Mouse (Mus musculus) ES-E14 (cell line): ENCODE data around the gene Hand2. TPM values are rescaled to one million over a fixed set of nuclear protein-coding genes. Genes with fewer than 3 reads are reported as not detected.
A peak's percentile ranks its signal among the peaks of the same experiment; 100 is the strongest.

Experiments
- DNase-seq: peaks from one replicate; pipeline ENCODE4 v3.0.0-alpha.2; 2013; ENCODE audit warnings: low read depth, low spot score
- H3K27ac ChIP-seq: 2 replicates; pipeline ENCODE4 v1.5.1; 2012; ENCODE audit warnings: low read depth, mild to moderate bottlenecking, low read length, moderate library complexity, mixed read lengths; ENCODE audit not compliant: poor library complexity, insufficient read depth, severe bottlenecking
- H3K36me3 ChIP-seq: 2 replicates; pipeline ENCODE4 v1.6.1; 2012; ENCODE audit warnings: mild to moderate bottlenecking, low read length, moderate library complexity, mixed read lengths; ENCODE audit not compliant: control insufficient read depth, poor library complexity, insufficient read depth, severe bottlenecking
- H3K4me1 ChIP-seq, 2 experiments: fragments of 150-350 bp in 1 of 2; sonication (generic) in 1 of 2; 2 replicates each; pipeline ENCODE4 v1.6.1; 2012; ENCODE audit warnings: low read length in 2 of 2, mild to moderate bottlenecking in 1 of 2, mixed read lengths in 1 of 2; ENCODE audit not compliant: control insufficient read depth in 2 of 2, insufficient read depth in 2 of 2, poor library complexity in 1 of 2
- H3K4me3 ChIP-seq, 2 experiments: fragments of 150-350 bp in 1 of 2; sonication (generic) in 1 of 2; 2 replicates each; pipeline ENCODE4 v1.5.1; 2012; ENCODE audit warnings: low read length in 2 of 2, low read depth in 1 of 2, mild to moderate bottlenecking in 1 of 2, mixed read lengths in 1 of 2; ENCODE audit not compliant: insufficient read depth in 1 of 2, poor library complexity in 1 of 2, severe bottlenecking in 1 of 2
- H3K9ac ChIP-seq: 2 replicates; pipeline ENCODE4 v1.6.1; 2012; ENCODE audit warnings: low read depth, mild to moderate bottlenecking, low read length, mixed read lengths; ENCODE audit not compliant: poor library complexity, insufficient read depth, severe bottlenecking
- H3K9me3 ChIP-seq: fragments of 150-350 bp; sonication (generic); 2 replicates; pipeline ENCODE4 v1.6.1; 2012; ENCODE audit warnings: low read depth, mild to moderate bottlenecking, low read length; ENCODE audit not compliant: control insufficient read depth, insufficient read depth
- CHD2 ChIP-seq: IDR thresholded peaks from 2 replicates; pipeline ENCODE4 v1.6.1; 2014; ENCODE audit warnings: mild to moderate bottlenecking, low read depth, low read length, inconsistent platforms
- HCFC1 ChIP-seq: IDR thresholded peaks from 2 replicates; pipeline ENCODE4 v1.6.1; 2012; ENCODE audit warnings: low read length, inconsistent platforms, borderline replicate concordance; ENCODE audit not compliant: insufficient read depth
- MAFK ChIP-seq: IDR thresholded peaks from 2 replicates; pipeline ENCODE4 v1.6.1; 2014; ENCODE audit warnings: mild to moderate bottlenecking, low read depth, low read length, inconsistent platforms; ENCODE audit not compliant: insufficient read depth
- ZC3H11A ChIP-seq: IDR thresholded peaks from 2 replicates; pipeline ENCODE4 v1.6.1; 2012; ENCODE audit warnings: low read depth, mild to moderate bottlenecking, inconsistent platforms, low read length, borderline replicate concordance
- ZNF384 ChIP-seq: IDR thresholded peaks from 2 replicates; pipeline ENCODE4 v1.6.1; 2012; ENCODE audit warnings: low read depth, low read length, inconsistent platforms
- in situ Hi-C, 2 experiments: fragments of 600-800 bp; cut with MboI; formaldehyde crosslinking; loops; one replicate each; pipeline ENCODE4 v1.15.1; 2025; ENCODE audit warnings: low sequenced_read_pairs in 2 of 2, inconsistent platforms in 1 of 2; ENCODE audit not compliant: unreplicated experiment in 2 of 2
- total RNA-seq: library from RNA; depleted of rRNA; stranded (reverse); fragments of 300-350 nt; gene quantifications from 2 replicates; pipeline ENCODE4 v1.2.3, GENCODE M21; 2012

Gene Hand2
- total RNA-seq, 1 experiment: 0.18 TPM

DNA sequence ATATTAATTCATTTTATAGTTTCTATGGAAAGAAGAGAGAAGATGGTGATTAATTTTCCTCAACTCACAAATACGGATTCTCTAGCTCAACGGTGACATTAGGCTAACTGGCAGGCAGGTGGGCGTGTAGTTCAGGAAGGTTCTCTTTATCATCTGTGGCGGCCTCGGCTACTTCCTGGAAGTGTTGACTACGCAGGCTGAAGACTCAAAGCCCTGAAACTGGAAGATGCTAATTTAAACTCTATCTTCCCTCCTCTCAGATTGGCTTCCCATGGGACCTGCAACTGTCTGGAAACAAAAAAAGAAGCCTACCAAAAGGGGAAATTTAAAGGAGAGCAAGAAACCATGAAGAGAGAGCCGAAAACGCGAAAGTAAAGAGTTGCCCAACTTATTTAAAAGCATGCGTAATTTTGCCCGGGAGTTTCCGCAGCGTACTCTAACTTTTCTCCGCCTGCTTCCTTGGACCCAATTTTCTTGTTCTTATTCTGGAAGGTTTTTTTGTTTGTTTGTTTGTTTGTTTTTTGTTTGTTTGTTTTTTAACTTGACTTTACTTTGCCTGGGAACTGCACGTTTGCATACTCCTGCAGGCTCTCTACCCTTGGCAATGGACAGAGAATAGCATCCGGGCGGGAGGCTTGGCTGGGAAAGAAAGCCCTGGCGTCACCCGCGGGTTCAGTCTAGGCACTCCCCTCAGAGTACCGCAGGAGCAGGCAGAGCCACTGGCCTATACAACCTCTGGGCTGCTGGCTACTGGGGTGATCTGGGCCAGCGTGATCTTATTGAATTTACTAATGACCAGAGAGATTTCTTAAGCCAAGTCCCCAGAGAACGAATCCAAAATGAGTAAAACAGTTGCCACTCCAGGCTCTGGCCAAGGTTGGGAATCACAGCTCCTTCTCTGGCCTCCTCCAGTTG lies 24.4 kb downstream of the Hand2 start:
- Histone ChIP-seq H3K27ac (no peak overlapping the region), H3K4me1 (no peaks in the 10 kb centered on the region; a peak in 1 of 4 replicates), H3K4me3 (no peak overlapping the region), H3K9ac (no peak overlapping the region), H3K36me3 (no peaks in the 10 kb centered on the region), H3K9me3 (no peaks in the 10 kb centered on the region)
- peak; percentile 31 for DNase-seq
- TF ChIP-seq CHD2: no peak
- no peak for TF ChIP-seq MAFK
- TF ChIP-seq HCFC1: no peak
- TF ChIP-seq ZNF384: no peak
- in situ Hi-C loops: no loop called here

DNA sequence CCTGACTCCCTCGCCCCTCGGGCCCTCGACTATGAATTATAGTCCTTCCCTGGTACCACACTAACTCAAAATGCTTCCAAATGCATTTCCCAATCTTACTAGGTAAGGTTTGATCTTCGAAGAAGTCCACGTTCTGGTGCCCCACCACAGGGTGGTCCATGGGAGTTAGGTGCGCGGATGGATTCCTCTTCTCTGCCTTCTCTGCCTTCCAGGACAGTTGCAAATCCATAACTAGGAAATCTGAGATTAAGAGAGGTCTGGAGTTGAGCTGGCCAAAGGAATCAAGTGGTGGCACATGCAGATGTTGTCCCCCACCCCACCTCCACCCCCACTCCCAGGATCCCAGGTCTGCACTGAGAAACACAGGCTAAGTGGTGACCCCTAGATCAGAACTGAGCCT lies 25.6 kb downstream of the Hand2 start:
- TF ChIP-seq CHD2 (no peak), HCFC1 (no peak), MAFK (no peak), ZNF384 (no peak), ZC3H11A (no peak)
- DNase-seq: no peak
- H3K27ac ChIP-seq: no peak overlapping the region
- H3K4me3 ChIP-seq: no peak overlapping the region
- H3K36me3 ChIP-seq: no peaks in the 10 kb centered on the region
- H3K4me1 ChIP-seq: no peaks in the 10 kb centered on the region; a peak in 1 of 4 replicates
- no peak overlapping the region for H3K9ac ChIP-seq
- no peaks in the 10 kb centered on the region for H3K9me3 ChIP-seq
- in situ Hi-C loops: no loop called here

DNA sequence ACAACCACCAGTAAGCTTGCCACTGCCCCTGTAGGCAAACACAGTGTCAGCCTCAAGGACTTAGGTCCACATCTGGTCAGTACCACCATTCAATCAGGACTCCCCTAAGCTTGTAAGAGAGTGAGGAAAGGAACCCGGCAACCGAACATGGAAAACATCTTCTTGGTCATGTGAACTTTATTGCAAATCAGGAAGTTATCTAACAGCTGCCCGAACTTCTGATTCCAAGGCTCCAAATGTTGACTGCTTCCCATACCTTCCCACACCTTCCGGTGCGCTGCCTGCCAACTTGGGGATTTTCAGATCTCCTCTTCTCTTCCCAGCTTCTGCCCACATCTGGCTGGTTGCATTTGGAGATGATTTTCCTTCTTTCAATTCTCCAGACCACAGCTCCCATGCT lies 26.4 kb downstream of the Hand2 start:
- no peak for DNase-seq
- Histone ChIP-seq H3K36me3 (no peaks in the 10 kb centered on the region), H3K4me1 (no peaks in the 10 kb centered on the region), H3K27ac (no peak overlapping the region), H3K9ac (no peak overlapping the region), H3K9me3 (no peaks in the 10 kb centered on the region), H3K4me3 (no peak overlapping the region)
- in situ Hi-C loops: no loop called here
- TF ChIP-seq MAFK (no peak), CHD2 (no peak)

DNA sequence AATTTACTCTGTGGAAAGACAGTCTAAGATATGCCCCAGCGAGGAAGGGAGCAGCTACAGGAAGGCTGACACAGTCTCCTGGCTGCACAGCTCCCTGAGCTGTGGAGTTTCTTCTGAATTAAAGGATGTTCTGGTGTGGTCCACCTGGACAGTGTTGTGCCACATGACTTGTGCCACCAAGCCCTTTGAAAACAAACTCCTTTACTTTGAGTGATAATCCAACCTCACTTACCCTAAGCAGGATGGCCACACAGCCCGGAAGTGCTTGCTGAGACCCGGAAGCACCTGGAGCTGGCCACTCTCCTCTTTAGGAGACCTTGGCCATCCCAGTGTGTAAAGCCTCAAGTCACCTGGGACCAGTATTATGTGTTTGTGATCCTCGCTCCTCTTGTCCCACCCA lies 27.5 kb downstream of the Hand2 start:
- in situ Hi-C loops: no loop called here

More for the DNA sequence above, 27.5 kb downstream of the Hand2 start:
- Histone ChIP-seq H3K9ac (no peak overlapping the region), H3K9me3 (no peaks in the 10 kb centered on the region), H3K4me3 (no peak overlapping the region), H3K4me1 (no peaks in the 10 kb centered on the region), H3K36me3 (no peaks in the 10 kb centered on the region), H3K27ac (no peak overlapping the region)
- no peak for DNase-seq
- TF ChIP-seq ZC3H11A (no peak), ZNF384 (no peak), MAFK (no peak), CHD2 (no peak), HCFC1 (no peak)
